Mouse (Mus musculus): ENCODE data around the gene Lrba. TPM values are rescaled to one million over a fixed set of nuclear protein-coding genes. Genes with fewer than 3 reads are reported as not detected.

Lrba gene
- polyA plus RNA-seq, 1 experiment from 2014 or later = 3.7 TPM

DNA sequence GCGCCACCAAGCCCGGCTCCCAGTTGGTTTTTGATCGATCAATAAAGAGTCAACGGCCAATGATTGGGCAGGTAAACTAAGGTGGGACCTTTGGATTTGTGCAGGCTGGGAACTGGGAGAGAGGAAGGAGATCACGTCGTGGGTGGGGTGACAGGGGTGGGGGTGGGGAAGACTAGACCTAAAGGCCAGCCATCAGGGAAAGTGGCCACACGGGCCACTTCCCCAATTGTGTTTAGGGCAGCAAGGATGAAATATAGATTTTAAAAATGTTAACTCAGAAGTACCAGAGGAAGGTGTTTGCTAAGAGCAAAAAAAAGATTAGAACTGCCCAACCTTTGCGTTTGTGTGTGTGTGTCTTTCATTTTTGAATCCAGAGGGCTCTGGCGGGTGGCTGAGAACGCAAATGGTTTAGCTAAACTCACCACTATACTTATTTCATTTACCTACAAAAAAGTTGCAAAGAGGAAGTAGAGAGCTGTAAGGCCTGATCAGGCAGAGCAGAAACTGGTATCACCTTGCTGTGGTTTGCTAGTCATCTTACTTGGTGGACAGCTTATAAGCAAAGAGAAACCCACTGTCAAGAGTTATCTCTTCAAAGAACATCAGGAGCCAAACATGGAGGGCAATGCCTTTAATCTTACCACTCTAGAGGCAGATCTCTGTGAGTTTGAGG, 14.1 kb upstream of the Lrba start:
- no peaks in the 10 kb centered on the region for H3K4me1 ChIP-seq
- H3K4me2 ChIP-seq = no peak overlapping the region
- no peaks in the 10 kb centered on the region for H3K27me3 ChIP-seq
- H3K9me3 ChIP-seq = no peaks in the 10 kb centered on the region
- no peak for ATAC-seq (ENCODE audit: insufficient number of reproducible peaks, low FRiP score, low TSS enrichment, low read depth)
- H3K4me3 ChIP-seq = no peak overlapping the region
- 91% methylated on average over 10 of the region's 10 CpGs for WGBS
- no peak overlapping the region for H3K27ac ChIP-seq
- no peaks in the 10 kb centered on the region for H3K36me3 ChIP-seq
- H3K9ac ChIP-seq = no peak overlapping the region

DNA sequence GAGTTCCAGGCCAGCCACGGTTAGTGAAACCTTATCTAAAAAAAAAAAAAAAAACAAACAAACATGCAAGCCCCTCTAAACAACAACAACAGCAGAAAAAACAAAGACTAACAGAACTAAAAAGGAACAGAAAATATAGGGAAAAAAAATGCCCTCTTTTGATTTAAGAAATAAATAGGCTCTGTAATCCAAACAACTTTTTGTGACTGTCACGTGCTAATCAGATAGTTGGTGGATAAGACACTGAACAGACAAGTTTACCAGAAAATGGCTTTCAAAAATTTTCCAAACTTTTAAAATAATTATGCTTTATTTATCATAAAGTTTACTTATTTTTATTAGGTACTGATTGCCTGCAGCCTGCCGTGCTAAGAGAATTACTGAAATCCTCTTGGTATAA, 13.5 kb upstream of the Lrba start:
- Histone ChIP-seq H3K4me3 (no peak overlapping the region), H3K4me1 (no peaks in the 10 kb centered on the region), H3K36me3 (no peaks in the 10 kb centered on the region), H3K9me3 (no peaks in the 10 kb centered on the region), H3K27ac (no peak overlapping the region), H3K9ac (no peak overlapping the region), H3K4me2 (no peak overlapping the region), H3K27me3 (no peaks in the 10 kb centered on the region)
- no peak for ATAC-seq (ENCODE audit: insufficient number of reproducible peaks, low FRiP score, low TSS enrichment, low read depth)
- WGBS = 70% methylated on average over 3 of the region's 3 CpGs

DNA sequence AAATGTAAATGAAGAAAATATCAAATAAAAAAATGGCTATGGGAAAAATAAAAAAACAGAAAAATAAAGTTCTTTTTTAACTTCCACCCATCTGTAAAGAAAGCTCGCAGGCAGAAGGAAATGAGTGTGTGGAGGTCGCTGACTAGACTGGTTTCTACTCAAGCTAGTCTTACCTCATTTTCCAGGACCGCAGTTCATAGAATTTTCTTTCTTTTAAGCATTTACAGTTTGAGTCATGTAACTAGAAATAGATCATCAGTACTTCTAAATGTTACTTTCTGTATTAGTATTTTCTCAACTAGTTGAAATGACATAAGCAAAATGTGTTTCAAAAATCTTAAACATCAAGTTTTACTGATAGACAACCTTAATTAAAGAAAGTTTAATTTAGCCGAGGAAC, 10.2 kb upstream of the Lrba start:
- H3K36me3 ChIP-seq = no peaks in the 10 kb centered on the region
- no peak overlapping the region for H3K4me2 ChIP-seq
- H3K27ac ChIP-seq = no peak overlapping the region
- 85% methylated on average over 4 of the region's 4 CpGs for WGBS
- no peaks in the 10 kb centered on the region for H3K9me3 ChIP-seq
- ATAC-seq (ENCODE audit: insufficient number of reproducible peaks, low FRiP score, low TSS enrichment, low read depth) = no peak
- no peaks in the 10 kb centered on the region for H3K4me1 ChIP-seq
- no peaks in the 10 kb centered on the region for H3K27me3 ChIP-seq
- H3K9ac ChIP-seq = no peak overlapping the region
- H3K4me3 ChIP-seq = no peak overlapping the region

DNA sequence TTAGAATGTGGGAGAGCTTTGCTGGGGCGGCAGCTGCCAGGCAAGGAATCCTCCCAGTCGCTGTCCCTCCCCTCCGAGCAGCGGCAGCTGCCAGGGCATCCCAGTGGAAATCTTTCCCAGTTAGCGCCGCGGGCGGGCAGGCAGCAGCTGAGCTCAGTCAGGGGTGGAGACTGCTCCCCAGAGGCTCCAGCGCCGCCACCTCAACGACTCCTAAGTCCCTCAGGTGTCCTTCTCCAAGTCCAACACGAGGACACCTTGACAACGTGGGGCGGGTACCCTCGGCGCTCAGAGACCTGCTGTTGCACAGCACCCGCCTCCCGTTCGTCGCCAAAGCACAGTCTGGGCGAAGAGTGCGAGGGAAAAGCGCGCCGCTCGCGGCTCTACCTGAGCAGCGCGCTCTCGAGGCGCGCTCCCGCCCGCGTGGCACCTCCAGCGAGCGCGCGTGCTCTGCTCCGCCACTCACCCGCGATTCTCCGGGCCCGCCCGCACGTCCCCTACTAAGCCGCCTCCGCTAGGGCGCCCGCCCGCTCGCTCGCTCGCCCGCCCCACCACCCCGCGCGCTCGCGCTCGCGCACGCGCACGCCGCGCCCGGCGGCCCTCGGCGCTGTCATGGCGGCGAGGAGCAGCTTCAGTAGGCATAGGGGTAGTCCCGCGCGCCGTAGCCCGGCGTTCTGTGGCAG, 706 bp upstream of the Lrba start:
- WGBS = under 1% methylated on average over 77 of the region's 79 CpGs
- peak; percentile 92 for ATAC-seq (ENCODE audit: insufficient number of reproducible peaks, low FRiP score, low TSS enrichment, low read depth)
- Histone ChIP-seq H3K9ac (peak overlapping the region; percentile 65), H3K4me3 (peak overlapping the region; percentile 92), H3K27ac (peak overlapping the region; percentile 94), H3K4me2 (peak overlapping the region; percentile 89), H3K36me3 (no peaks in the 10 kb centered on the region), H3K9me3 (no peaks in the 10 kb centered on the region), H3K4me1 (peaks cover 3% of the 10 kb centered on the region; the same call in 1 of the 2 replicates), H3K27me3 (no peaks in the 10 kb centered on the region)

DNA sequence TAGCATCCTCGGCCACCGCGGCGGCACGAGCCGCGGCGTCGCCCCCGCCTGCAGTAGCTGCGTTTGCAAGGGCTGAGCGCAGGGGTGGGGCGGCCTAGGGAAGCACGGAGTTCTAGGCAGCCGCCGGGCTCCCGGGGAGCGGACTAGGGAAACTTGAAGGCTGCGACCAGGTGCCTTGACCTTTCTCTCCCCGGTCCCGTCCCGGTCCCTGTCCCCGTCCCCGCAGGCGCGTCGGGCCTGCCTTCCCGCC, 241 bp upstream of the Lrba start:
- H3K4me3 ChIP-seq = peak overlapping the region; percentile 92
- H3K9ac ChIP-seq = peak overlapping the region; percentile 65
- H3K36me3 ChIP-seq = no peaks in the 10 kb centered on the region
- no peaks in the 10 kb centered on the region for H3K9me3 ChIP-seq
- under 1% methylated on average over 27 of the region's 28 CpGs for WGBS
- H3K27me3 ChIP-seq = no peaks in the 10 kb centered on the region
- peak overlapping the region; percentile 89 for H3K4me2 ChIP-seq
- no peak; the same call in 1 of the 2 replicates for ATAC-seq (ENCODE audit: insufficient number of reproducible peaks, low FRiP score, low TSS enrichment, low read depth)
- peak overlapping the region; percentile 94 for H3K27ac ChIP-seq
- peaks cover 3% of the 10 kb centered on the region; the same call in 1 of the 2 replicates for H3K4me1 ChIP-seq

DNA sequence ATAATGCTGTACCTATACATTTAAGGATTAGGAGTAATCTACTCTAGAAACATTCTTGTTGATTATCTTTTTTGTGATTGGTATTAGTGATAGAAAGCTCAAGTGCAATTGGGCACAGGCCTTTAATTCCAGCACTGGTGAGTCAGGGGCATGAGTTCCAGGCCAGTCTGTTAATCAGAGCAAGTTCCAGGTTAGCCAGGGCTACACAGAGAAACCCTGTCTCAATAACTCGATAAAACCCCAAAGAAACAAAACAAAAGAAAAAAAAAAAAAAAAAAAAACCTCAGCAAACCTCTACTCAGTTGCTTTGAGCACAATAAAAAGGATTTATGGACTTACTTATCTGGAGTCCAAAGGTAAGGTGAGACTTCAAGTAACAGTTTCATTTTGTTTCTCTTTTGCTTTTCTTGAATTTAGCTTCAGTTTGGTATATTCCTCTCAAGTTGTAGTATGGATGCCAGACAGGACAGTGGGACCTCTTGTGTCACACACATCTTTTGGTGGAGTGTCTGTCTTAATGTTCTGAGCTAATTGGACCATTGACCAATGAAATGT, 7.1 kb downstream of the Lrba start:
- Histone ChIP-seq H3K4me1 (no peaks in the 10 kb centered on the region), H3K27me3 (no peaks in the 10 kb centered on the region), H3K4me3 (no peak overlapping the region), H3K27ac (no peak overlapping the region), H3K9ac (no peak overlapping the region), H3K9me3 (no peaks in the 10 kb centered on the region), H3K36me3 (no peaks in the 10 kb centered on the region), H3K4me2 (no peak overlapping the region)
- 63% methylated on average over 1 of the region's 1 CpGs for WGBS
- no peak for ATAC-seq (ENCODE audit: insufficient number of reproducible peaks, low FRiP score, low TSS enrichment, low read depth)

DNA sequence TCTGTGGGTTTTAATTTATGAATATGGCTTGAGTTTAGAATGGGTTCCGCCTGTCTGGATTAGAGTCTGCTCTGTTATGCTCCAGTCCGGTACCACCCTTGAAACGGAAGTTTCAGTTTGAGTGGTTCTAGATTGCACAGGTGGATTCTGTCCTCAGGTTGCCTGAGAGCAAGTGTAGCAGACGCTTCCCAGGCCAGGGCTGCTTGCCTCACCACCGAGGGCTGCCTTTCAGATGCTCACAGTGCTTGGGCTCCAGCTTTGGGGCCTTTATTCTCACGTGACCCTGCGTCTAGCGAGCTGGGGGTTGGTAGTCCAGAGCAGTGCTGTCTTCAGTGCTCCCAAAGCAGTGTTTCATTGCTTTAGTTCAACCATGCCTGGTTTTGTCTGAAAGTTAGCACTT, 22.7 kb downstream of the Lrba start:
- 62% methylated on average over 8 of the region's 8 CpGs for WGBS
- Histone ChIP-seq H3K27me3 (no peaks in the 10 kb centered on the region), H3K9ac (no peak overlapping the region), H3K4me1 (no peaks in the 10 kb centered on the region), H3K4me2 (no peak overlapping the region), H3K27ac (no peak overlapping the region), H3K9me3 (no peaks in the 10 kb centered on the region), H3K4me3 (no peak overlapping the region), H3K36me3 (no peaks in the 10 kb centered on the region)
- no peak for ATAC-seq (ENCODE audit: insufficient number of reproducible peaks, low FRiP score, low TSS enrichment, low read depth)

DNA sequence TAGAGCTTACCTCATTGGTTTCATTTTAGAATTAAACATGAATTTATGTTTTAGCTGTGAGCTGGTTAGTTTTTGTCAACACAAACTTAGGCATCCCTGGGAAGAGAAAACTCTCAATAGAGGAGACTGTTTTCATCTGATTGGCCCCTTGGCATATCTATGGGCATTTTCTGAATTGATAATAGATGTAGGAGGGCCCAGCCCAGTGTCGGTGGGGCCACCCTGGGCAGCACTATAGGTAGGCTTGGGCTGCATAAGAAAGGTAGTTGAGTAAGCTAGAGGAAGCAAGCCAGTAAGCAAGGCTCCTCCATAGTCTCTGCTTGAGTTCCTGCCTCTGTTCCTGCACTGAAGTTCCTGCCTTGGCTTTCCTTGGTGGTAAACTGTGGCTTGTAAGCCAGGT, 26.7 kb downstream of the Lrba start:
- no peaks in the 10 kb centered on the region for H3K27me3 ChIP-seq
- no peak for ATAC-seq (ENCODE audit: insufficient number of reproducible peaks, low FRiP score, low TSS enrichment, low read depth)
- H3K4me3 ChIP-seq = no peak overlapping the region
- no peaks in the 10 kb centered on the region for H3K9me3 ChIP-seq
- no peak overlapping the region for H3K9ac ChIP-seq
- no peak overlapping the region for H3K4me2 ChIP-seq
- WGBS = 88% methylated on average over 1 of the region's 1 CpGs
- no peaks in the 10 kb centered on the region for H3K36me3 ChIP-seq
- no peak overlapping the region for H3K27ac ChIP-seq
- H3K4me1 ChIP-seq = no peaks in the 10 kb centered on the region

DNA sequence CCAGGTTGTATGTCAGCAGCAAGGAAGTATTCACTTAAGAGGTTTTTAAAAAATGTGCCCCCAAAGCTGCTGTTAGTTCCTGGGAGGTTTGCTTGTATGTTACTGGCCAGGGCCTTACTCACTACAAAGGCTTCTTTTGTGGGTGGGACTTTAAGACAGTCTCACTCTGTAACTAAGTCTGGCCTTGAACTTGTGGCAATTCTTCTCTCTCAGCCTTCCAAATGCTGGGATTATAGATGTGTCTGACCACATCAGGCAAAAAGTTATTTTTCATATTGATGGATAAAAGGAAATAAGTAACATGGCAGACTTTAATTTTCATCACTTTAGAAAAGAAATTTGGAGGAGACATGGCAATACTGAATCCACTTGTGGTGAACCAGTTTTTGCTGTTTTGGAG, 28.1 kb downstream of the Lrba start:
- H3K9me3 ChIP-seq = no peaks in the 10 kb centered on the region
- H3K4me1 ChIP-seq = no peaks in the 10 kb centered on the region
- H3K9ac ChIP-seq = no peak overlapping the region
- no peak for ATAC-seq (ENCODE audit: insufficient number of reproducible peaks, low FRiP score, low TSS enrichment, low read depth)
- no peak overlapping the region for H3K27ac ChIP-seq
- no peaks in the 10 kb centered on the region for H3K27me3 ChIP-seq
- H3K4me2 ChIP-seq = no peak overlapping the region
- H3K36me3 ChIP-seq = no peaks in the 10 kb centered on the region
- no peak overlapping the region for H3K4me3 ChIP-seq

DNA sequence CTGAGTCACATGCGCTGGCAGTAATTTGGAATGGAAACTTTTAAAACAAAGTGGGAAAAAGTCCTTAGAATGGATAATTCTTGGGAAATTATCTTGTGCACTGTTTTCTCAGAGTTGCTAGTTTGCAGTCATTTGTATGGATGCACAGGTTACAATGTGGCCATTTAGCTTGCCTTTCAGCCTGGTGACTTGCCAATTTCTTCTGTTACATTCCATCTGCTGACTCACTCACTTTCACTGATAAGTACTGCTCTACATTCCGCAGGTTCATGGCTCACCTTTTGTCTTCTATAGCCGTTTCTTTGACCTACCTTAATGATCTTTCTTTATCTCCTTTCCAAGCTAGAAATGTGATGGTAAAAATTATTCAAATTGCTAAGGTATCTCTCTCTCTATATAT, 28.6 kb downstream of the Lrba start:
- H3K27ac ChIP-seq = no peak overlapping the region
- H3K4me3 ChIP-seq = no peak overlapping the region
- H3K27me3 ChIP-seq = no peaks in the 10 kb centered on the region
- no peaks in the 10 kb centered on the region for H3K4me1 ChIP-seq
- 67% methylated on average over 3 of the region's 3 CpGs for WGBS
- H3K9ac ChIP-seq = no peak overlapping the region
- no peak overlapping the region for H3K4me2 ChIP-seq
- H3K36me3 ChIP-seq = no peaks in the 10 kb centered on the region
- ATAC-seq (ENCODE audit: insufficient number of reproducible peaks, low FRiP score, low TSS enrichment, low read depth) = no peak
- no peaks in the 10 kb centered on the region for H3K9me3 ChIP-seq

DNA sequence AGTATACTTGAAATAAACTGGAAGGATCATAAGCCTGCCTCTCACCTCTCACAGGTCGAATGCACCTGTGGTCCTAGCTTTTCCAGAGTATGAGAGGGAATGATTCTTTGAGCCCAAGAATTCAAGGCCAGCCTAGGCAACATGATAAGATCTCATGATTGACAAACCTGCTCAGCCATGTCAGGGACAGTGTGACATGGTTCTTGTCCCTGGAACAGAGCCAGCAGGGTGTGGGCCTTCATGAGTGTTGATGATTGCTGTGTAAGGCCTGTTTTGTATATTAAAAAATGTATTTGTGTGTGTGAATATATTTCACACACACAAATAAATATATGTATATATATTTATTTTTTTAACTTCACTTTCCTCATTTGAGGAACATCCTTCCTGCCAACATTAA, 29.3 kb downstream of the Lrba start:
- H3K36me3 ChIP-seq = no peaks in the 10 kb centered on the region
- no peaks in the 10 kb centered on the region for H3K9me3 ChIP-seq
- no peak for ATAC-seq (ENCODE audit: insufficient number of reproducible peaks, low FRiP score, low TSS enrichment, low read depth)
- 52% methylated on average over 1 of the region's 1 CpGs for WGBS
- H3K9ac ChIP-seq = no peak overlapping the region
- no peak overlapping the region for H3K4me2 ChIP-seq
- no peaks in the 10 kb centered on the region for H3K27me3 ChIP-seq
- no peak overlapping the region for H3K4me3 ChIP-seq
- no peaks in the 10 kb centered on the region for H3K4me1 ChIP-seq
- no peak overlapping the region for H3K27ac ChIP-seq

DNA sequence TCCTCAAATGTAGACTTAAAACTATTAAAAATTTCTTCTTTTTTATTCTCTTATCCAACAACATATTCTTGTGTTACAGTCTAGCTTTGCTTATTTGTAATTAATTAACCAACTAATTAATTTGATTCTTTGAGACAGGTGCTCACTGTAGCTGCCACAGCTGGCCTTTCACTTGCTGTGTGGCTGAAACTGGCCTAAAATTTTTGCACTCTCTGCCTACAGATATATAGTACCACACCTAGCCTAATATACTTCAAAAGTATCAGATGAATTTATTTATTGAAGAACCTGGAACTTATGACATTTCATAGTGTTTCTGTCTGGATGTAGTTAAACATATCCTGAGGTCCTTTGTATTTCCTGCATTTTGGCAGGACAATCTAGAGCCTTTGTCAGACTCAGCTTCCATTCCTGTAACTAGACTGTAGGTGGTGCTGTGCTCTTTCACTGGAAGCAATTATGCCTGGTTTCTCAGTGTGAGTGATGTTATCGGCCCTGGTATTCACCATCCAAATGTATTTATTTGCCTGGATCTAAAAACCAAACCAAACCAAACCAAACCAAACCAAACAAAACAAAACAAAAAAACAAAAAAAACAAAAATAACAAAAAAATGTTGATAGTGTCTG, 43.7 kb downstream of the Lrba start:
- H3K4me3 ChIP-seq = no peak overlapping the region
- no peaks in the 10 kb centered on the region for H3K27me3 ChIP-seq
- WGBS = 2% methylated on average over 1 of the region's 1 CpGs
- no peak for ATAC-seq (ENCODE audit: insufficient number of reproducible peaks, low FRiP score, low TSS enrichment, low read depth)
- no peak overlapping the region for H3K9ac ChIP-seq
- no peak overlapping the region for H3K27ac ChIP-seq
- no peak overlapping the region for H3K4me2 ChIP-seq
- H3K36me3 ChIP-seq = no peaks in the 10 kb centered on the region
- H3K9me3 ChIP-seq = no peaks in the 10 kb centered on the region
- no peaks in the 10 kb centered on the region for H3K4me1 ChIP-seq

Data from limb, embryonic 15.5 days (tissue).